8 mouse cellular contexts compared by ENCODE assay signal in the genomic region with DNA sequence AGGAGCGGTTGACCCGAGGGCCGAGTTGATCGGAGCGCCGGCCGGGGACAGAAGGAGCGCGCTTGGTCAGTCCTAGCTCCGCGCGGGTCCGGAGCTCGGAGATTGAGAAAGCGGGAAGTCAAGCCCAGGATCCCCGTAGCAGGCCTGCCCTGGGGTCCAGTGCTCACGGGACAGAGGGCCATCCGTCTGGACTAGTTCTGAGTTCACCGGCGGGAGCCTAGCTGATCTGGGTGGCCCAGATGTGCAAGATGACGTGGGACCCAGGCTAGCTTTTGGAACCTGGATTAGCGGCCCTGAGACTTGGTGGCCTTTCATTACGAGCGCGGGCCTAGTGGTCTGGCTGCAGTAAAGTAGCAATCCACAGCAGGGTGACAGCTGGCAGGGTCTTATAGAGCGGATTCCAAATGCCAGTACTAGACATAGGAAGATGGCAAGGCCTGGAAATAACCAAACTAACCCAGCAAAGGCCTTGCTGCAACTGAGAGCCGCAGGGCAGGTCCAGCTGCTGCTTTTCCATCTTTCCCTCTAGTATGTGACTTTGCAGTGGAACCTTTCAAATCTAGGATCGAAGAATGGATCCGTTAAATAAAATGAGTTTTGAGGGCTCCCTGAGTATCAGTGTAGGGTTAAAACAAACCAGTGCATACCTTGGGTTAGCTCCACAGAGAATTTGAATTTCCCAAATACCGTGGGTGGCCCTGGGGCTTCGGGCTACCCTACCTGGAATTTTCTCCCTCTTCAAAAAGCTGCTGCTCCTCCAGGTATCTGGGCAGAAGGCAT. TPM values are rescaled to one million over a fixed set of nuclear protein-coding genes. Genes with fewer than 3 reads are reported as not detected.
DNase-seq lines count a peak whose midpoint lies in the region; ATAC-seq and TF ChIP-seq lines count a peak whose summit lies in the region.

No protein-coding gene starts in this region.

- peak overlapping the region; percentile 69 for H3K4me3 ChIP-seq in left cerebral cortex, adult 2 months
- H3K4me3 ChIP-seq in embryonic facial prominence, embryonic 11.5 days (ENCODE audit: low read depth, low read length) = peak overlapping the region; percentile 50
- H3K4me3 ChIP-seq in hindbrain, embryonic 16.5 days (ENCODE audit: low read length) = peak overlapping the region; percentile 60
- H3K4me3 ChIP-seq in midbrain, embryonic 14.5 days (replicated peaks; ENCODE audit: low read depth, low read length) = peak overlapping the region; percentile 51

- H3K27ac ChIP-seq in left cerebral cortex, adult 2 months = no peak overlapping the region
- no peak overlapping the region for H3K27ac ChIP-seq in embryonic facial prominence, embryonic 11.5 days (replicated peaks; ENCODE audit: low read depth, low read length)
- no peak overlapping the region for H3K27ac ChIP-seq in hindbrain, embryonic 16.5 days (ENCODE audit: low read depth, low read length)
- no peak overlapping the region for H3K27ac ChIP-seq in midbrain, embryonic 14.5 days (replicated peaks; ENCODE audit: low read depth, low read length)

- no peak for DNase-seq in left cerebral cortex, adult 2 months (ENCODE audit: extremely low spot score in 1 of 2, low spot score in 2 of 2)
- no peak for DNase-seq in left cerebral cortex, postnatal 36 days (ENCODE audit: low spot score in 2 of 2)
- DNase-seq in embryonic facial prominence, embryonic 11.5 days (ENCODE audit: low spot score) = no peak
- DNase-seq in midbrain, embryonic 14.5 days = no peak
- no peak for DNase-seq in urinary bladder, postnatal 36 days (ENCODE audit: low spot score in 2 of 2)
- DNase-seq in cerebellum, postnatal 36 days = no peak
- DNase-seq in adrenal gland, postnatal 25 days = no peak

- H3K9me3 ChIP-seq in embryonic facial prominence, embryonic 11.5 days (replicated peaks; ENCODE audit: control insufficient read depth, low read length) = no peaks in the 10 kb centered on the region
- no peaks in the 10 kb centered on the region for H3K9me3 ChIP-seq in hindbrain, embryonic 16.5 days (ENCODE audit: control insufficient read depth, low read length)
- H3K9me3 ChIP-seq in midbrain, embryonic 14.5 days (ENCODE audit: control insufficient read depth, low read length) = no peaks in the 10 kb centered on the region; the same call in 1 of the 2 replicates

- no peaks in the 10 kb centered on the region for H3K36me3 ChIP-seq in embryonic facial prominence, embryonic 11.5 days (replicated peaks; ENCODE audit: control insufficient read depth, insufficient read depth, low read depth, low read length)
- H3K36me3 ChIP-seq in hindbrain, embryonic 16.5 days (ENCODE audit: control insufficient read depth, insufficient read depth, low read length) = no peaks in the 10 kb centered on the region
- H3K36me3 ChIP-seq in midbrain, embryonic 14.5 days (ENCODE audit: control insufficient read depth, insufficient read depth, low read length) = no peaks in the 10 kb centered on the region

- H3K27me3 ChIP-seq in embryonic facial prominence, embryonic 11.5 days (ENCODE audit: control insufficient read depth, insufficient read depth, low read length) = peaks cover 70% of the 10 kb centered on the region
- H3K27me3 ChIP-seq in hindbrain, embryonic 16.5 days (replicated peaks; ENCODE audit: control insufficient read depth, insufficient read depth, low read length) = peaks cover 80% of the 10 kb centered on the region
- H3K27me3 ChIP-seq in midbrain, embryonic 14.5 days (ENCODE audit: control insufficient read depth, insufficient read depth, low read length) = peaks cover 93% of the 10 kb centered on the region

- H3K4me1 ChIP-seq in embryonic facial prominence, embryonic 11.5 days (ENCODE audit: control insufficient read depth, insufficient read depth, low read length) = no peaks in the 10 kb centered on the region; the same call in 1 of the 2 replicates
- H3K4me1 ChIP-seq in hindbrain, embryonic 16.5 days (ENCODE audit: control insufficient read depth, insufficient read depth, low read depth, low read length) = peaks cover 14% of the 10 kb centered on the region
- no peaks in the 10 kb centered on the region; the same call in 1 of the 2 replicates for H3K4me1 ChIP-seq in midbrain, embryonic 14.5 days (ENCODE audit: control insufficient read depth, insufficient read depth, low read length)

- no peak for TF ChIP-seq CTCF in left cerebral cortex, adult 2 months (IDR thresholded peaks at IDR 0.05)

- intact Hi-C loops in left cerebral cortex, adult 2 months (cut with DNase I) = loop anchor here (2.0 kb wide), 1 partner anchor 15 kb away; no protein-coding TSS in a partner anchor
- intact Hi-C loops in left cerebral cortex, postnatal 36 days (cut with DNase I) = no loop called here

- peak overlapping the region; percentile 97 for H3K4me2 ChIP-seq in embryonic facial prominence, embryonic 11.5 days (ENCODE audit: low read depth, low read length)
- peak overlapping the region; percentile 98 for H3K4me2 ChIP-seq in hindbrain, embryonic 16.5 days (ENCODE audit: low read length)
- peak overlapping the region; percentile 74 for H3K4me2 ChIP-seq in midbrain, embryonic 14.5 days (ENCODE audit: low read length)

- WGBS in embryonic facial prominence, embryonic 11.5 days = under 1% methylated on average over 31 of the region's 31 CpGs
- WGBS in hindbrain, embryonic 16.5 days = 2% methylated on average over 31 of the region's 31 CpGs
- WGBS in midbrain, embryonic 14.5 days = 3% methylated on average over 31 of the region's 31 CpGs

- H3K9ac ChIP-seq in embryonic facial prominence, embryonic 11.5 days (replicated peaks; ENCODE audit: low read length) = no peak overlapping the region
- peak overlapping the region; percentile 55; the same call in 1 of the 2 replicates for H3K9ac ChIP-seq in hindbrain, embryonic 16.5 days (ENCODE audit: low read depth, low read length)
- no peak overlapping the region; the same call in 1 of the 2 replicates for H3K9ac ChIP-seq in midbrain, embryonic 14.5 days (replicated peaks; ENCODE audit: low read length)

- peak; percentile 34; the same call in 1 of the 2 replicates for ATAC-seq in embryonic facial prominence, embryonic 11.5 days (replicated peaks; ENCODE audit: insufficient number of reproducible peaks, low FRiP score, low TSS enrichment, low read depth)
- peak; percentile 52 for ATAC-seq in hindbrain, embryonic 16.5 days
- ATAC-seq in midbrain, embryonic 14.5 days (ENCODE audit: low FRiP score, low TSS enrichment) = peak; percentile 48; the same call in 1 of the 2 replicates

RNA-seq across cellular contexts. Expression of a gene that starts 1.2 kb away (rescaled TPM):
- total RNA-seq in left cerebral cortex, adult 2 months (2021) = not detected
- total RNA-seq in left cerebral cortex, postnatal 36 days (2021) = under 1 TPM in 1 of 2 experiments, not detected in 1; 0.37 TPM
- not detected in 2 replicates for polyA plus RNA-seq in embryonic facial prominence, embryonic 11.5 days (2014; fragmentation: Nextera tagmentation; extraction: Ambion mirVana)
- polyA plus RNA-seq in hindbrain, embryonic 16.5 days (2015; fragmentation: Nextera tagmentation; extraction: Ambion mirVana) = not detected in 2 replicates
- polyA plus RNA-seq in midbrain, embryonic 14.5 days (2014; fragmentation: Nextera tagmentation; extraction: Ambion mirVana) = not detected in 2 replicates
- 1.6 and 1.8 TPM in 2 replicates for total RNA-seq in adrenal gland, postnatal 25 days (2021)

RNA-seq across cellular contexts. Expression of a gene that starts 15.2 kb away (rescaled TPM):
- 1 to 10 TPM in 1 of 2 experiments, under 1 TPM in 1; 0.91 to 1.6 TPM for total RNA-seq in left cerebral cortex, adult 2 months (2021)
- total RNA-seq in left cerebral cortex, postnatal 36 days (2021) = 1 to 10 TPM; 1.2 to 1.7 TPM
- polyA plus RNA-seq in embryonic facial prominence, embryonic 11.5 days (2014; fragmentation: Nextera tagmentation; extraction: Ambion mirVana) = 1.4 and 2.2 TPM in 2 replicates
- 1.1 and 1.7 TPM in 2 replicates for polyA plus RNA-seq in hindbrain, embryonic 16.5 days (2015; fragmentation: Nextera tagmentation; extraction: Ambion mirVana)
- 0.47 and 0.75 TPM in 2 replicates for polyA plus RNA-seq in midbrain, embryonic 14.5 days (2014; fragmentation: Nextera tagmentation; extraction: Ambion mirVana)
- total RNA-seq in adrenal gland, postnatal 25 days (2021) = 4.9 TPM in 2 replicates
